Mouse (Mus musculus) thymus, postnatal 0 days (tissue): Measurements from ENCODE around the gene Prox2. TPM values are rescaled to one million over a fixed set of nuclear protein-coding genes. Genes with fewer than 3 reads are reported as not detected.
A peak's percentile ranks its signal among the peaks of the same experiment; 100 is the strongest.

Experiments
- DNase-seq: peaks from one replicate; pipeline ENCODE4 v3.0.0-alpha.2; 2015; ENCODE audit warnings: low spot score
- polyA plus RNA-seq: library from polyadenylated mRNA; unstranded; fragments of >200 nt; fragmentation: Nextera tagmentation; extraction: Ambion mirVana; gene quantifications from 2 replicates; pipeline ENCODE4 v1.2.1, GENCODE M21; 2015

Gene Prox2
- polyA plus RNA-seq, 1 experiment from 2014 or later, result 3.8 TPM

- no peak for DNase-seq
Measured at GRCm38 (mm10) chr12:85134043-85134794, 23.7 kb upstream of the Prox2 start.

GRCm38 (mm10) chr12:85131361-85131760, 20.8 kb upstream of the Prox2 start:
- no peak for DNase-seq

- DNase-seq, result no peak
Measured at GRCm38 (mm10) chr12:85129426-85129978, 18.9 kb upstream of the Prox2 start.

DNA sequence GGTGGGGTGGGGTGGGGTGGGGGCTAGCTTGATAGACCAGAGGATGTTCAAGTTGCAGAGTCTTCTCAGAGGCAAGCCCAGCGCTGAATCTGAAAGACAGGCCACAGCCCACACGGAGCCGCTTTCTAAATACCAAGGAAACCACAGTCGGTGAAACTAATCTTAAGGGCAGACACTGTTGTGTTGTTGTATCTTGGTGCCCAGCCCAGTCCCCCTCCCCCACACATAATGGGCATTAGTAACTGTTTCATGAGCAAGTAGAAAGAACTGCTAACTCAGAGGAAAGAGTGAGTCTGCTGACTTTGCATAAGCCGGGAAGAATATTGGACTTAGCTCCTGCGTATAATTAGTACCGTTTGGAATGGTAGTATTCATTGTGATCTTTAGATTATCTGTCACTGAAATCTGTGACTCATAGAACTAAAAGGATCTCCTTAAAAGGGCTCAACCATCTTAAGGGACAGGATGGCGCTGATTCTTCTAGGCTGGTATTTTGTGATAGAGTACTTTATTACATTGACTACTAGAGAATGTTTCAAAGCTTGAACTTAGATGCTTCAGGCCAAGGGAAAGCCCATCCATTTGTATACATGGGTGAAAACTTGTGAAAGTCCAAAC, 16.5 kb upstream of the Prox2 start:
- no peak for DNase-seq

GRCm38 (mm10) chr12:85124751-85125150, 14.2 kb upstream of the Prox2 start:
- no peak for DNase-seq

- peak; percentile 34 for DNase-seq
Measured at GRCm38 (mm10) chr12:85123645-85124044, 13.1 kb upstream of the Prox2 start.

GRCm38 (mm10) chr12:85123108-85123530, 12.6 kb upstream of the Prox2 start:
- peak; percentile 81 for DNase-seq

GRCm38 (mm10) chr12:85121806-85122459, 11.4 kb upstream of the Prox2 start:
- DNase-seq, result peak; percentile 55

DNA sequence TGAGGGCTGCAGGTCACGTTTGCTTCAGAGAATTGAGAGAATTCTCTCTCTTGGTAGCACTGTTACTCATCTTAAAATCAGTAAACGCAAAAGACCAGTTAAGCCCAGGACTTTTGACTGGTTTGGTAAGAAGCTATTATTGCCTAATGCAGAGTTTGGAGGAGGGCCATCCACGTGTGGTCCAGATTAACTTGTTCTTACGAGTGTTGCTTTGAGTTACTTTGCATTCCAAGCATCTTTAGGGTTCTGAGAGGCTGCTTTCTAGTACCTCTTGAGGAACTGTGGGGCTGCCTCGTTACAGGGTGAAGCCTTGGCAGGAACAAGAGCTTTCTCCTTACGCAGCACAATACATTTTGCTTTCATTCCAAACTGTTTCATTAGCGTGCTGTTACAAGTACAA, 5.1 kb upstream of the Prox2 start:
- no peak for DNase-seq

DNA sequence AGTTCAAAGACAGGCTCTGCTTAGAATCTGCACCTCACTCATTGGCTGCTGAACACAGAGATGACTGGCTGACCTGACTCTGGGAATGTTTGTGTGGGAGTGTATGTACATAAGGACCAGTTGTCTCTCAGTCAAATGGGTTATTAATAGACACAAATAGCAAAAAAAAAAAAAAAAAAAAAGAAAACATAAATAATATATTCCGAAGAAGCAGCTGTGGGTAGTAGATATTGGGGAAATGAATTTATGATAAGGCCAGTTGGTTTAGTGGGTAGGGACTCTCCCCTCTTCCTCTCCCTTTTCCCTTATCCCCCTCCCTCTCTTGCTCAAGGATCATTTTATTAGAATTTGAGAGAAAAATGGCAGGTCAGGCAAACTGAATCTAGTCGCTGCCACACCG, 3.4 kb upstream of the Prox2 start:
- DNase-seq, result no peak

GRCm38 (mm10) chr12:85113337-85113736, 2.8 kb upstream of the Prox2 start:
- no peak for DNase-seq

- DNase-seq, result no peak
Measured at GRCm38 (mm10) chr12:85112550-85113251, 2.1 kb upstream of the Prox2 start.

DNA sequence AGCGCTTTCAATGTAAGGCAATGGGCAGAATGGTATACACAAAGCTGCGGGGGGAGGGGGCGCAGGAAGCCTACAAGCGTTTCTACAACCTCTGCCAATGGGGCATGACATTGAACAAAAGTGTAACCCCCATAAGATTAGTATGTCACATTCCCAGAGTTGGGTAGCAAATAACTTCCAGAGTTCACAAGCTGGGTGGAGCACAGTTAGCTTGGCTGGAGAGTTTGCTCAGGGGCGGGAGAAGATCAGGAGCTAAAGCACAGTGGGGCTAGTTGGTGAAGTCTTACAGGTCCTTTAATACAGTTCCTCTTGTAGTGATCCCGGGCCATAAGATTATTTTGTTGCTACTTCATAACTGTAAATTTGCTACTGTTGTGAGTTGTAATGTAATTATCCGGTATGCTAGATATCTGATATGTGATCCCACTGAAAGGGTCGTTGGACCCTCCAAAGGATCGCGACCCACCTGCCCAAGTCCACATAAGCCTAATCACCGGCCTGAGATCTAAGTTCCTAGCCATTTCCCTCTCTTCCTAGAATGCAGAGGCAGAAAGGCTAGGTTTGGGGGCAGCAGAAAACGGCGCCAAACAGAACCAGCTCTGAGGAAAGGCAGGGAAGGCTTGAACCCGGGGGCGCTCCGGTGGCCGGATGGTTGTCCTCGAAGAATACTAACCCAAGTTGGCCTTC, 405 bp downstream of the Prox2 start:
- DNase-seq, result no peak

- DNase-seq, result no peak
Measured at GRCm38 (mm10) chr12:85109426-85109825, 1.1 kb downstream of the Prox2 start.

DNA sequence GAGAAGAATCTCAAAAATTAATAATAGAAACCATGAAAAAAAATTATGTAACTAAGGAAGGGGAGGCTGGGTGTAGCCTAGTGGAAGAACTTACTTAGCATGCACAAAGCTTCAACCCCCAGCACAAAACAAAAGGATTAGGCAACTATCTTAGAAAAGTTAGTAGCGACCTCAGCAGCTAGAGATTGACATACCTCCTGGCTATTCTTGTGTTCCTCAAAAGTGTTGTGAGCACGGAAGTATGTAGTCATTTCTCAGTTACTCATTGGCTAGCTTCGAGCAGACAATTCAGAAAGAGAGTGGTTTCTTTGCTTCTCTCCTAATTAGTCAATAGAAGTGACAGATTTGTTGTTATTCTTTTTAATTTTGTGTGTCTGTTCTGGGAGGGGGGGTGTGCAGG, 1.9 kb downstream of the Prox2 start:
- DNase-seq, result no peak

- peak; percentile 24 for DNase-seq
Measured at GRCm38 (mm10) chr12:85106292-85106691, 4.3 kb downstream of the Prox2 start.

- DNase-seq, result no peak
Measured at GRCm38 (mm10) chr12:85104789-85105188, 5.8 kb downstream of the Prox2 start.

DNA sequence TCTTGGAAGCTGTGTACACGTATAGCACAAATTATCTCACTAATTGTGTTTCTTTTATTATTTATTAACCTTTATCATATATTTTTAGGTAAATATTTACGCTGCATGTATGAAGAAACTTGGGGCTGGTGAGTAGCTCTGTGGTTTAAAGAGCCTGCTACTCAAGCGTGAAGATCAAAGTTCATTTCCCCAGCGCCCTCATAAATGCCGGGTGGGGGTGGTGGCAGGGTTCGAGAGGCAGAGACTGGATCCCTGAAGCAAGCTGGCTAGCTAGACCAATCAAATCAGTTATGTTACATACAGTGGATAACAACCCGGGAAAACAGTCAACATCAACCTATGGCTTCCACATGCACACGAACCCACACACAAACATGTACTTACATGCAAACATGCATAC, 7.5 kb downstream of the Prox2 start:
- no peak for DNase-seq

- DNase-seq, result no peak
Measured at GRCm38 (mm10) chr12:85101521-85102106, 8.9 kb downstream of the Prox2 start.

- DNase-seq, result no peak
Measured at GRCm38 (mm10) chr12:85101001-85101400, 9.6 kb downstream of the Prox2 start.

GRCm38 (mm10) chr12:85095859-85096258, 14.7 kb downstream of the Prox2 start:
- DNase-seq, result no peak
